Mouse (Mus musculus): ENCODE data around the gene Hid1. TPM values are rescaled to one million over a fixed set of nuclear protein-coding genes. Genes with fewer than 3 reads are reported as not detected.
A peak's percentile ranks its signal among the peaks of the same experiment; 100 is the strongest.

The Hid1 gene
- total RNA-seq, 2 experiments from 2014 or later: 77.5 to 81.7 TPM

GRCm38 (mm10) chr11:115348681-115349248, 18.8 kb downstream of the Hid1 start:
- intact Hi-C loops (cut with DNase I): no loop called here
- DNase-seq (ENCODE audit: extremely low spot score in 1 of 2, low spot score in 2 of 2): no peak

GRCm38 (mm10) chr11:115345515-115345914, 22.0 kb downstream of the Hid1 start:
- intact Hi-C loops (cut with DNase I): no loop called here
- no peak for DNase-seq (ENCODE audit: extremely low spot score in 1 of 2, low spot score in 2 of 2)

- intact Hi-C loops (cut with DNase I): no loop called here
- DNase-seq (ENCODE audit: extremely low spot score in 1 of 2, low spot score in 2 of 2): no peak
Observed at GRCm38 (mm10) chr11:115344967-115345366, 22.6 kb downstream of the Hid1 start.

GRCm38 (mm10) chr11:115341866-115342265, 25.7 kb downstream of the Hid1 start:
- intact Hi-C loops (cut with DNase I): no loop called here
- no peak for DNase-seq (ENCODE audit: extremely low spot score in 1 of 2, low spot score in 2 of 2)

- DNase-seq (ENCODE audit: extremely low spot score in 1 of 2, low spot score in 2 of 2): no peak
Observed at GRCm38 (mm10) chr11:115341246-115341645, 26.3 kb downstream of the Hid1 start.

GRCm38 (mm10) chr11:115337826-115338225, 29.7 kb downstream of the Hid1 start:
- intact Hi-C loops (cut with DNase I): no loop called here

More at GRCm38 (mm10) chr11:115341246-115341645, 26.3 kb downstream of the Hid1 start:
- intact Hi-C loops (cut with DNase I): no loop called here

GRCm38 (mm10) chr11:115337350-115337749, 30.2 kb downstream of the Hid1 start:
- no peak for DNase-seq (ENCODE audit: extremely low spot score in 1 of 2, low spot score in 2 of 2)
- intact Hi-C loops (cut with DNase I): no loop called here

More at GRCm38 (mm10) chr11:115337826-115338225, 29.7 kb downstream of the Hid1 start:
- DNase-seq (ENCODE audit: extremely low spot score in 1 of 2, low spot score in 2 of 2): no peak

GRCm38 (mm10) chr11:115336115-115336514, 31.4 kb downstream of the Hid1 start:
- DNase-seq (ENCODE audit: extremely low spot score in 1 of 2, low spot score in 2 of 2): no peak
- intact Hi-C loops (cut with DNase I): no loop called here

- DNase-seq (ENCODE audit: extremely low spot score in 1 of 2, low spot score in 2 of 2): no peak
Observed at GRCm38 (mm10) chr11:115335223-115335622, 32.3 kb downstream of the Hid1 start.

GRCm38 (mm10) chr11:115334531-115334930, 33.0 kb downstream of the Hid1 start, which contains the start of gene Otop3:
Otop3 (plus strand) TSS chr11:115334731.
- intact Hi-C loops (cut with DNase I): no loop called here

More at GRCm38 (mm10) chr11:115335223-115335622, 32.3 kb downstream of the Hid1 start:
- intact Hi-C loops (cut with DNase I): no loop called here

GRCm38 (mm10) chr11:115329339-115329738, 38.2 kb downstream of the Hid1 start:
- intact Hi-C loops (cut with DNase I): no loop called here
- no peak for DNase-seq (ENCODE audit: extremely low spot score in 1 of 2, low spot score in 2 of 2)

More at GRCm38 (mm10) chr11:115334531-115334930, 33.0 kb downstream of the Hid1 start, which contains the start of gene Otop3:
- no peak for DNase-seq (ENCODE audit: extremely low spot score in 1 of 2, low spot score in 2 of 2)

- intact Hi-C loops (cut with DNase I): no loop called here
- no peak for DNase-seq (ENCODE audit: extremely low spot score in 1 of 2, low spot score in 2 of 2)
Observed at GRCm38 (mm10) chr11:115326730-115327129, 40.8 kb downstream of the Hid1 start.

GRCm38 (mm10) chr11:115323354-115323753, 44.2 kb downstream of the Hid1 start:
- DNase-seq (ENCODE audit: extremely low spot score in 1 of 2, low spot score in 2 of 2): no peak
- intact Hi-C loops (cut with DNase I): loop anchor here (2.0 kb wide), 1 partner anchor 31 kb away; no protein-coding TSS in a partner anchor

- peak in 1 of 2 experiments; percentile 63 for DNase-seq (ENCODE audit: extremely low spot score in 1 of 2, low spot score in 2 of 2)
- intact Hi-C loops (cut with DNase I): loop anchor here (2.0 kb wide), 1 partner anchor 33 kb away; no protein-coding TSS in a partner anchor
Observed at GRCm38 (mm10) chr11:115321906-115322693, 45.5 kb downstream of the Hid1 start, which contains the start of gene Ush1g. Ush1g (minus strand) TSS chr11:115322041.

- no peak for DNase-seq (ENCODE audit: extremely low spot score in 1 of 2, low spot score in 2 of 2)
- intact Hi-C loops (cut with DNase I): no loop called here
Observed at GRCm38 (mm10) chr11:115319704-115320383, 47.7 kb downstream of the Hid1 start.

- intact Hi-C loops (cut with DNase I): no loop called here
- DNase-seq (ENCODE audit: extremely low spot score in 1 of 2, low spot score in 2 of 2): no peak
Observed at GRCm38 (mm10) chr11:115318245-115319027, 49.1 kb downstream of the Hid1 start.

- intact Hi-C loops (cut with DNase I): no loop called here
- no peak for DNase-seq (ENCODE audit: extremely low spot score in 1 of 2, low spot score in 2 of 2)
Observed at GRCm38 (mm10) chr11:115317204-115317603, 50.4 kb downstream of the Hid1 start.

- no peak for DNase-seq (ENCODE audit: extremely low spot score in 1 of 2, low spot score in 2 of 2)
- intact Hi-C loops (cut with DNase I): no loop called here
Observed at GRCm38 (mm10) chr11:115314249-115314648, 53.3 kb downstream of the Hid1 start.

GRCm38 (mm10) chr11:115308781-115309180, 58.8 kb downstream of the Hid1 start:
- DNase-seq (ENCODE audit: extremely low spot score in 1 of 2, low spot score in 2 of 2): no peak
- intact Hi-C loops (cut with DNase I): no loop called here

Measured in left cerebral cortex, postnatal 10 days (tissue).